Mouse (Mus musculus) embryo, embryonic 11.5 days (tissue): ENCODE measurements around the gene Fancm.
"Not testable (repeated sequence)": the region's sequence is repeated elsewhere in the genome, so short reads cannot be mapped to it uniquely, and the experiment has no call there.

ENCODE experiments used
- DNase-seq: peaks from one replicate; pipeline ENCODE4 v3.0.0-alpha.2; 2012; ENCODE audit warnings: low read depth, low spot score

Gene Fancm

GRCm38 (mm10) chr12:65119451-65119850, 44.0 kb downstream of the Fancm start:
- no peak for DNase-seq

GRCm38 (mm10) chr12:65136121-65136520, 60.7 kb downstream of the Fancm start:
- not testable (repeated sequence) for DNase-seq

GRCm38 (mm10) chr12:65172021-65172951, 96.9 kb downstream of the Fancm start, which contains the start of gene Mis18bp1:
Gene Mis18bp1, minus strand, starts transcription at chr12:65172604.
- DNase-seq: peak; percentile 89

GRCm38 (mm10) chr12:65172959-65173358, 97.6 kb downstream of the Fancm start:
- DNase-seq: peak; percentile 4

GRCm38 (mm10) chr12:65173736-65174135, 98.3 kb downstream of the Fancm start:
- no peak for DNase-seq
